In the genomic region with DNA sequence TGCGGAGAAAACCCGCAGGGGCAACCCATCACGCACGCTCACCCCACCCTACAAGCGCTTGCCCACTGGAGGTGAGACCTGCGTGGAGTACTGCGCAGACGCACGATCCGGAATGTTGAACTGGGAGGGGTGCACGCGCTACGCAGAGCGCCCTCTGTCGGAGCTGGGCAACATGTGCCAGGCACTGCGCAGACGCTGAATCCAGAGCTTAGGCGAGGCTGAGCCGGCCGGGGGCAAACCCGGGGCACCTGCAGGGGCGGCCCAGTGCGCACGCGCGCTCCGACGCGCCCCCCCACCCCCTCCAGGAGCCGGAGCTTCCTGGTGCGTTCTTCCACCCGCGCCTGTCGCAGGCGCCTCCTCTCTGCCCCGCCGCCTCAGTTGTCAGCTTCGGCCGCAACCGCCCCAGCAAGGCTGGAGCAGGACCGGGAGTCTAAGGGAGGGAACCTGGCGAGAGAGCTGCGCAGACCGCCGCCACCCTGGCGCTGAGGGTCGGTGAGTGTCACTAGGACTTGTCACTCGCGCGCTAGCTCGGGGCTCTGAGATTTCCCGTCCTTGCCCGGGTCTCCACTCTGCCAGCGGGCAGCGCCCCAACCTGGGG, we compare ENCODE assay signal across 8 mouse cellular contexts. TPM values are rescaled to one million over a fixed set of nuclear protein-coding genes. Genes with fewer than 3 reads are reported as not detected.
DNase-seq lines count a peak whose midpoint lies in the region; ATAC-seq and TF ChIP-seq lines count a peak whose summit lies in the region.

Gene Abca3, plus strand, starts transcription at position 191 of the 598 bp plus-strand sequence.

- ATAC-seq in forebrain, embryonic 16.5 days, result peak; percentile 98
- ATAC-seq in lung, embryonic 14.5 days (ENCODE audit: insufficient read depth), result peak; percentile 96

- no peaks in the 10 kb centered on the region for H3K36me3 ChIP-seq in forebrain, embryonic 16.5 days (ENCODE audit: control insufficient read depth, insufficient read depth)
- H3K36me3 ChIP-seq in lung, embryonic 14.5 days (ENCODE audit: insufficient read depth), result no peaks in the 10 kb centered on the region
- no peaks in the 10 kb centered on the region for H3K36me3 ChIP-seq in thymus, adult 2 months (ENCODE audit: control insufficient read depth, insufficient read depth, low read length)

- DNase-seq in ES-CJ7 (ENCODE audit: low read depth, low spot score), result peak; percentile 97
- peak; percentile 99 for DNase-seq in cerebellum, adult 11-12 months
- DNase-seq in heart, postnatal 36 days, result peak; percentile 94 to 95
- peak; percentile 97 to 98 for DNase-seq in layer of hippocampus, adult 2 months (ENCODE audit: low spot score in 2 of 2)
- DNase-seq in lung, embryonic 14.5 days, result peak; percentile 96
- DNase-seq in thymus, adult 2 months, result peak; percentile 97

- peak; percentile 98 for TF ChIP-seq CTCF in layer of hippocampus, adult 2 months (conservative IDR thresholded peaks at IDR 0.05)
- TF ChIP-seq CTCF in lung, embryonic 14.5 days (IDR thresholded peaks at IDR 0.05; ENCODE audit: low read depth), result peak; percentile 91
- TF ChIP-seq CTCF in olfactory bulb, adult 2 months (IDR thresholded peaks at IDR 0.05; ENCODE audit: insufficient read depth, low read depth, low read length), result peak; percentile 82
- TF ChIP-seq CTCF in thymus, adult 2 months (IDR thresholded peaks at IDR 0.05; ENCODE audit: borderline replicate concordance, control insufficient read depth, extremely low read depth, insufficient read depth, low read length, poor library complexity), result peak; percentile 92

- H3K4me1 ChIP-seq in forebrain, embryonic 16.5 days (replicated peaks; ENCODE audit: control insufficient read depth, insufficient read depth, low read length), result peaks cover 29% of the 10 kb centered on the region
- H3K4me1 ChIP-seq in lung, embryonic 14.5 days (ENCODE audit: insufficient read depth), result peaks cover 6% of the 10 kb centered on the region; the same call in 1 of the 2 replicates
- peaks cover 19% of the 10 kb centered on the region for H3K4me1 ChIP-seq in olfactory bulb, adult 2 months (ENCODE audit: control insufficient read depth, insufficient read depth, low read length)
- peaks cover 23% of the 10 kb centered on the region for H3K4me1 ChIP-seq in thymus, adult 2 months (replicated peaks; ENCODE audit: control insufficient read depth, insufficient read depth, low read length)

- H3K4me3 ChIP-seq in forebrain, embryonic 16.5 days (replicated peaks; ENCODE audit: low read length), result peak within 1 kb of the TSS; percentile 69
- H3K4me3 ChIP-seq in layer of hippocampus, adult 2 months, result peak within 1 kb of the TSS; percentile 96
- peak within 1 kb of the TSS; percentile 71 for H3K4me3 ChIP-seq in lung, embryonic 14.5 days (ENCODE audit: low read depth, low read length)
- peak within 1 kb of the TSS; percentile 76 for H3K4me3 ChIP-seq in olfactory bulb, adult 2 months (ENCODE audit: insufficient read depth, low read depth, low read length)
- peak within 1 kb of the TSS; percentile 76 for H3K4me3 ChIP-seq in thymus, adult 2 months (ENCODE audit: control insufficient read depth, insufficient read depth, low read length)

- TF ChIP-seq POLR2A in olfactory bulb, adult 2 months (IDR thresholded peaks at IDR 0.05; ENCODE audit: insufficient read depth, low read depth, low read length), result peak; percentile 56; the same call in 1 of the 2 replicates
- TF ChIP-seq POLR2A in thymus, adult 2 months (IDR thresholded peaks at IDR 0.05; ENCODE audit: control insufficient read depth, extremely low read depth, insufficient read depth, low read length, poor library complexity), result peak; percentile 83

- 0 out of 2 replicates have a peak, but pooled peaks cover 4% of the 10 kb centered on the region for H3K27me3 ChIP-seq in forebrain, embryonic 16.5 days (replicated peaks; ENCODE audit: control insufficient read depth, insufficient read depth, low read length)
- H3K27me3 ChIP-seq in lung, embryonic 14.5 days (ENCODE audit: insufficient read depth, low read length), result peaks cover 24% of the 10 kb centered on the region
- H3K27me3 ChIP-seq in thymus, adult 2 months (ENCODE audit: control insufficient read depth, insufficient read depth, low read length), result peaks cover 2% of the 10 kb centered on the region; the same call in 1 of the 2 replicates

- no peaks in the 10 kb centered on the region for H3K9me3 ChIP-seq in forebrain, embryonic 16.5 days (ENCODE audit: control insufficient read depth, low read length)
- H3K9me3 ChIP-seq in lung, embryonic 14.5 days (ENCODE audit: low read depth, low read length), result no peaks in the 10 kb centered on the region

- peak within 1 kb of the TSS; percentile 21; the same call in 1 of the 2 replicates for H3K27ac ChIP-seq in forebrain, embryonic 16.5 days (ENCODE audit: low read length)
- H3K27ac ChIP-seq in layer of hippocampus, adult 2 months, result peak within 1 kb of the TSS; percentile 90
- peak within 1 kb of the TSS; percentile 54; the same call in 1 of the 2 replicates for H3K27ac ChIP-seq in lung, embryonic 14.5 days (ENCODE audit: low read depth)
- H3K27ac ChIP-seq in olfactory bulb, adult 2 months (ENCODE audit: insufficient read depth, low read depth, low read length), result peak within 1 kb of the TSS; percentile 13
- no peak within 1 kb of the TSS for H3K27ac ChIP-seq in thymus, adult 2 months (ENCODE audit: control insufficient read depth, insufficient read depth, low read length)

- peak within 1 kb of the TSS; percentile 86 for H3K9ac ChIP-seq in forebrain, embryonic 16.5 days (replicated peaks; ENCODE audit: low read depth, low read length)
- H3K9ac ChIP-seq in lung, embryonic 14.5 days, result peak within 1 kb of the TSS; percentile 73

- H3K4me2 ChIP-seq in forebrain, embryonic 16.5 days (ENCODE audit: low read length), result peak within 1 kb of the TSS; percentile 66
- H3K4me2 ChIP-seq in lung, embryonic 14.5 days, result peak within 1 kb of the TSS; percentile 94

- intact Hi-C loops in heart, postnatal 36 days (cut with DNase I), result loop anchor here (1.0 to 5.0 kb wide), 2 partner anchors 100 to 177 kb away; partner anchors contain the start of gene Ccnf

- WGBS in forebrain, embryonic 16.5 days, result under 1% methylated on average over 53 of the region's 55 CpGs
- WGBS in lung, embryonic 14.5 days, result 0% methylated on average over 50 of the region's 55 CpGs
- WGBS in olfactory bulb, adult 2 months, result under 1% methylated on average over 55 of the region's 55 CpGs
- under 1% methylated on average over 55 of the region's 55 CpGs for WGBS in thymus, adult 2 months

RNA-seq across cellular contexts. Expression of gene Abca3, which starts in this region (rescaled TPM):
- polyA plus RNA-seq in forebrain, embryonic 16.5 days (2015; fragmentation: Nextera tagmentation; extraction: Ambion mirVana), result 23.9 and 29.6 TPM in 2 replicates
- total RNA-seq in heart, postnatal 36 days (2021), result 10 to 100 TPM; 13.5 to 15.5 TPM
- total RNA-seq in layer of hippocampus, adult 2 months (2021), result 10 to 100 TPM; 64.6 to 66.9 TPM
- 16.2 and 17.4 TPM in 2 replicates for polyA plus RNA-seq in lung, embryonic 14.5 days (2014; fragmentation: Nextera tagmentation; extraction: Ambion mirVana)
- 91.3 TPM in 1 of 2 replicates, not detected in the other for polyA plus RNA-seq in olfactory bulb, adult 2 months (2012; ENCODE audit: insufficient read depth, insufficient read length, low replicate concordance, missing spikeins)
- polyA plus RNA-seq in thymus, adult 2 months (2012; rRNA removed), result 33.9 and 34.8 TPM in 2 replicates
